Mouse (Mus musculus) c-Kit-positive CD71-positive TER-119-negative erythroid progenitor cells, embryonic 14.5 days (primary cell): ENCODE results near the gene Ankef1.

Experiments used
- DNase-seq: peaks from one replicate; pipeline ENCODE4 v3.0.0-alpha.2; 2013; ENCODE audit warnings: low read depth

Ankef1 gene

GRCm38 (mm10) chr2:136501651-136502050, at the start of gene Ankef1:
TSS of gene Ankef1 (plus strand) at chr2:136501910.
- no peak for DNase-seq

DNA sequence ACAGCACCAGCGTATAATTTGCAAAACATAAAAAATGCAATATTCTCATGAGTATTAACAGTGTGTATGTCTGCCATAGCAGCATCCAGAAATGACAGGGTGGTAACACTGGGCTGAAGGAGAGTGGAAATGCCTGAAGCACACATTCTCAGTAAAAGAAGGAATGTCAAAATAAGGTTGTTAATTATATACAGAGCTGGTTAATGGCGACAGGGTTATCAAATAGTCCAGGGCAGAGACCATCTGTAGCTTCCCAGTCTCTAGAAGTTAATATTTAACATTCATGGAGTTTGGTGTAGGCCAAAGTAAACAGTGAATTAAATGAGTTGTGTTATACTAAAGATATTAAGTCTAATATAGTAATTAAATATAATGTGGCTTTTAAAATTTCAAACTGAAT, 45.2 kb upstream of the Ankef1 start:
- no peak for DNase-seq

- DNase-seq: no peak
Observed at GRCm38 (mm10) chr2:136456875-136457274, 44.8 kb upstream of the Ankef1 start.

GRCm38 (mm10) chr2:136477656-136478055, 24.1 kb upstream of the Ankef1 start:
- DNase-seq: no peak

DNA sequence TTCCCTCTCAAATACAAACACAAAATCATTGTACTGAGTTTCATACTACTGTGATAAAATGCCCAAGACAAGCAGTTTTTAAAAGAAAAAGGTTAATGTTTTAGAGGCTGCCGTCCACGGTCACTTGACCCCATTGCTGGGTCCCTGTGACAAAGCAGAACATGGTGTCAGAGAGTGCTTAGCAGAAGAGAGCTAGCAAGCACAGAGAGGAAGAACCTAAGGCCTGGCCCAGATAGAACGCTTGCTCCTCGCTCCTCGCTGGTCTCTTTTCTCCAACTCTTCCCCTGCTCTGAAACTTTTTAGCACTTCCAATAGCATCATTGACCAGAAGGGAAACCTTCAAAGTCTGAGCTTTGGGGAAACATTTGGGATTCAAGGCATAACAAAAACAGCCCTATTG, 19.4 kb upstream of the Ankef1 start:
- DNase-seq: no peak

DNA sequence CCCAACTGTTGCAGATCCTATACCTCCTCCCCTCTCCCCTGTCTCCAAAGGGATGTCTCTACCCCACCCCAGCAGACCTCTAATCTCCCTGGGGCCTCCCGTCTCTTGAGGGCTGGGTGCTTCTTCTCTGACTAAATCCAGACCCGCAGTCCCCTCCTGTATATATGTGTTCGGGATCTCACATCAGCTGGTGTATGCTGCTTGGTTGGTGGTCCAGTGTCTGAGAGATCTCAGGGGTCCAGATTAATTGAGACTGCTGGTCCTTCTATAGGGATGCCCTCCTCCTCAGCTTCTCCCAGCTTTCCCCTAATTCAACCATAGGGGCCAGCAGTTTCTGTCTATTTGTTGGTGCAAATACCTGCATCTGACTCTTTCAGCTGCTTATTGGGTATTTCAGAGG, 18.7 kb upstream of the Ankef1 start:
- no peak for DNase-seq

GRCm38 (mm10) chr2:136484955-136485354, 16.8 kb upstream of the Ankef1 start:
- no peak for DNase-seq

GRCm38 (mm10) chr2:136485401-136485800, 16.3 kb upstream of the Ankef1 start:
- no peak for DNase-seq

GRCm38 (mm10) chr2:136485815-136486619, 15.7 kb upstream of the Ankef1 start:
- peak; percentile 50 for DNase-seq

GRCm38 (mm10) chr2:136486986-136487385, 14.7 kb upstream of the Ankef1 start:
- DNase-seq: no peak

GRCm38 (mm10) chr2:136511073-136511472, 9.4 kb downstream of the Ankef1 start:
- no peak for DNase-seq

GRCm38 (mm10) chr2:136511756-136512155, 10.0 kb downstream of the Ankef1 start:
- no peak for DNase-seq

- DNase-seq: no peak
Observed at GRCm38 (mm10) chr2:136512802-136513201, 11.1 kb downstream of the Ankef1 start.

DNA sequence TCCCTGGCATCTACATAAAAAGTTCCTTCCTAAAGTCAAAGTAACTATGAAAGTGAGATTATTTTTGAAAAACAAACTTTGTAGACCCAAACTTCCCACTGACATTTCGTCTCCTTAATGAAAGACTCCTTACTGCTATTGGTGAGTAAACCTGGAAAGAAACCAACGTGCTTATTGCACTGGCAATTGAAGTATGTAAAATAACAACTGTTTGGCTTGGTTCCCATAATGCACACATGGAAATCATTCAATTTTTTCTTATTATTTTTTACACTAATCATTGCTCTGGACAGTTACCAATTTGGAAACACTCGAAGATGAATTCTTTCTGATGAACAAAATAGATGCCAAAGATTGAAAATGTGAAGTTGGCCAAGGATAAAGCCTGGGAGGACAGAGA, 12.1 kb downstream of the Ankef1 start:
- DNase-seq: no peak

DNA sequence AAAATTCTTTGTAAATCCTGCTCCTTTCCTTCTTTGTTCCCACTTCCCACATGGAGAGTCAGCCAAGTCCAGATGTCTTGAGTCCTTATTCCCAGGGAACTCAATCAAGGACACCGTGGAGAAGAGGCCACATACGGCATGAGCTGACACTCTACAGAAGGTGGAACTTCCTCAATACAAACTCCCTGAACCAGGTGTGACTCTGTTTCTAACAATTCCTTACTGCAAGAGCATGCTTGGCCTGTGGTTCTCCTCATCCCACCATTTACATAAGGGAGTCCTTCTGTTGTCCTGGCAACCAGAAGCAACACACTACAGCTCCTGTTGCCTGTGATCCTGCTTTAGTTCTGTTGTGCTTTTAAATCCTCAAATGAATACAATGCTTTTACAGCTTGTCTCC, 13.8 kb downstream of the Ankef1 start:
- no peak for DNase-seq

DNA sequence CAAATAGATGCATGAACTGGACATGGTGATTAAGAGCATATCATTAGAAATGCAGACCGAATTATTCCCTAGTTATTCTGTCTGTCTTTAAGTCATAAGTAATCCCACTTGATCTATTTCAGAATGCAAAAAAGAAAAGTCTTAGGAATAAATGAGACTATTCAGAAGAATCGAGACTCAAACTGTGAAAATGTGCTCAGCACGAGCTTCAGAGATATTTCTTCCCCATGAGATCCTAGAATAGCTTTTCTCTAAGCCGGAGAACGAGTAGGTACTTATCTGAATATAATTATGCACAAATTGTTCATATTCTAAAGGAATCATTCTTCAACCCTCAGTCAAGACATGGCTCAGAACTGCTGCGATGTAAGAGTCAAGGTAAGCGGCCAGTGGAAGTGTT, 27.2 kb downstream of the Ankef1 start:
- DNase-seq: no peak

DNA sequence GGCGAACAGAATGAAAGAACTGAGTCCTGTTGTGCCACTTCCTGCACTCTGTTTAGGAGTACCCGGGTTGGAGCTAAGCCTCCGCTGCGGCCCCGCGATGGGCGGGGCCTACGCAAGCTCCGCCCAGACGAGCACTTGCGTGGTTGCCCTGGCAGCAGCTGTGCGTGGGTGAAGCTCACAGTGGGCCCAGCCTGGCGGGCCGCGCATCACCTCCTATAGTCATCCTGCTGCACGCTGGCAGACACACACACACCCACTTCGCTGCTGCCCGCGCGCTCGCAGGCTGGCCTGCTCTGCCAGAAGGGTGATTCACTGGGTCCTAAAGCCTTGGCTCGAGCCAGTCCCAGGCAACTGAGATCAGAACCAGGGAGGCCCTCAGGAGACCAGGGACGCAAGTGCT, 30.3 kb downstream of the Ankef1 start:
- DNase-seq: peak; percentile 47

DNA sequence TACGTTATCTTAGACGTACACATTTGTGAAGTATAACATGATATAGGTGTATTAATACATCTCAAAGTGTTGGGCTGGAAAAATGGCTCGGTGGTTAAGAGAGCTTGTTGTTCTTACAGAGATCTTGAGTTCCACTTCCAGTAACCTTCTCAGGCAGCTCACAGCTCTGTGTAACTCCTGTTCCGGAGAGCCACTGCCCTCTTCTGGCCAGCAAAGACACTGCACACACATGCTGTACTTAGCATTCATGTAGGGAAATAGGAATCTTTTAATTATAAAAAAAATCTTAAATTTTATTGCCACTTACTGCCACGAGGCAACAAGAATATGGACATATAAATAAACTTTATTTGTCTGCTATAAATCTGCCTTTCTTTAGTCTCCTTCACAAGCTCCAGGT, 56.3 kb downstream of the Ankef1 start:
- no peak for DNase-seq

- DNase-seq: no peak
Observed at GRCm38 (mm10) chr2:136562336-136562735, 60.6 kb downstream of the Ankef1 start.

- no peak for DNase-seq
Observed at GRCm38 (mm10) chr2:136570856-136571255, 69.1 kb downstream of the Ankef1 start.

DNA sequence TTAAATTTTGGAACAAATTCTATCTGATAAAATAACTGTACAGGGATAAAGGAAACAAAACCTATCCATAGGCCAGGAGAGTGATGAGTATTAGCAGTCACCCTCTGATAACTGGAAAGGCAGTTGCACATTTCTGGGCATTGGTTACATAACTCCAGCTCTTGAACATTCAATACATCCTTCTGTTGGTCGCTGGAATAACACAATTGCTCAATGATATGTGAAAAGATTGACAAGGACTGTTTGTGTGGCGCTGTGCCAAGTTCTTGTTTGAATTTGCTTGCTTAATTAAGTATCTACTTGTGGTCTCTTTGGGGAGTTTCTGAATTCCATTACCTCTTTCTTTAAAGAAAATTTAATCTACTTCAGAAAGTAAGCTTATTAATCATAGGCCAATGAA, 81.1 kb downstream of the Ankef1 start:
- no peak for DNase-seq

DNA sequence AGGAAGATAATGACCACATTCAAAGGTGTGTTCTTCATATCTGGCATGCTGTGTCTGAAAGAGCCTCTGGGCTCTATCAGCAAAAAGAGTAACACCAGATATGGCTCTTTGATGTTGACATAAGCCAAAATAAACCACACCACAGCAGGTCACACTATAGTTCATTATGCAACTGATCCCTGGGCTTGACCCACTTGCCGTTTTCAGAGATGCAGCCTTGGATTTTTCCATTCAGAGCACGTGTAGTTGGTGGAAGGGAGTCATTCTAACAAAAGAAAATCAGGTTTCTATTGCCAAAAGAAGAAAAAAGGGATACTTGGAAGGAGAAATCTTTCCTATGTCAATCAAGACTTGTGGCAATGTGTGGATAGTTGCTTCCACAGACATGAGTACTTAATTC, 87.1 kb downstream of the Ankef1 start:
- DNase-seq: no peak

- no peak for DNase-seq
Observed at GRCm38 (mm10) chr2:136596451-136596850, 94.7 kb downstream of the Ankef1 start.

- DNase-seq: no peak
Observed at GRCm38 (mm10) chr2:136598743-136599142, 97.0 kb downstream of the Ankef1 start.
